Mouse (Mus musculus): ENCODE data around the gene Grb10.

DNA sequence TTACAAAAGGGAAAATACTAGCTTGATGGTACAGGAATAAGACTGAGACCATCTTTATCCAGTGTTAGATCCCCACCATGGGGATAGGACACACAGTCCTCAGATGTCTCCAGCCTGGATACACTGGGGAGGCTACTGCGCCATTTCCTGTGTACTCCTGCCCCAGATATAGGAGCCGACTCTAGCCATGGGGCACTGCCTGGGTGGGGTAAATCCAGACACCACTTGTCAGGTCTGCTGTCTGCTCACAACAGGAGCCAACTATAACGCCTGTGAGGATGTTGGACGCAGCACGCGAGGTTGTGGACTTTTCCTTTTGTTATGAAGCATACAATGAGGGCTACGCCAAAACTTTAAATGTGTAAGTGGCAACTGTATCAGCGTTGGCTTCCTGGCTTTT, 103.7 kb downstream of the Grb10 start:
- TF ChIP-seq CTCF (IDR thresholded peaks at IDR 0.05; ENCODE audit: borderline replicate concordance, insufficient read depth, low read length) (no peak), POLR2A (IDR thresholded peaks at IDR 0.05; ENCODE audit: low read depth, low read length) (no peak)
